Mouse (Mus musculus): Measurements from ENCODE around the gene Vmn1r180. TPM values are rescaled to one million over a fixed set of nuclear protein-coding genes. Genes with fewer than 3 reads are reported as not detected.
"Not testable (repeated sequence)": the region's sequence is repeated elsewhere in the genome, so short reads cannot be mapped to it uniquely, and the experiment has no call there.

Gene Vmn1r180
- polyA plus RNA-seq (2015; fragmentation: Nextera tagmentation; extraction: Ambion mirVana) = not detected in 2 replicates

GRCm38 (mm10) chr7:23950332-23950731 lies at the start of gene Vmn1r180:
Gene Vmn1r180 (plus strand): TSS chr7:23950632.
- no peak for ATAC-seq (ENCODE audit: insufficient read depth, low FRiP score)
- Histone ChIP-seq H3K27me3 (ENCODE audit: control insufficient read depth, insufficient read depth, low read length) (no peaks in the 10 kb centered on the region), H3K27ac (ENCODE audit: low read length) (no peak within 1 kb of the TSS), H3K4me3 (replicated peaks; ENCODE audit: low read length) (no peak within 1 kb of the TSS), H3K9ac (ENCODE audit: low read length) (no peak within 1 kb of the TSS), H3K4me2 (ENCODE audit: low read depth, low read length) (no peak within 1 kb of the TSS), H3K9me3 (replicated peaks; ENCODE audit: control insufficient read depth, low read length) (no peaks in the 10 kb centered on the region), H3K4me1 (ENCODE audit: control insufficient read depth, insufficient read depth, low read length) (no peaks in the 10 kb centered on the region), H3K36me3 (ENCODE audit: control insufficient read depth, insufficient read depth, low read length) (no peaks in the 10 kb centered on the region)

DNA sequence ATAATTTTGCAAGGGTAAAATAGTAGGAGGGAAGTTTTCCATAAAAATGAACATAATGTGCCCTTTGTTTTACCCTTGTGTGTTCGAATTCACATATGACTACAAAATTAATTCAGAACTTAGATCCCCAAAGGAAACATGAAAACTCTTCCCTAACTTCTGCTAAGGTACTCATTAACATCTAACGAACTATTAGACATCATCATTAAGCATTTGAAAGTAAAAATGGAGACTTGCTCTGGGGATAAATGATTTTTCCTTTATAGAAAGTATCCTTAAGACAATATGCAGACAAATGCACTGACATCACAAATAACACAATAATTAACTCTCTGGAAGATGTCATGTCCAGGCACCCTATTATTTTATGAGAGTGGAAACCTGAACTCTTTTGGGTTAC lies 23.8 kb upstream of the Vmn1r180 start, which contains the start of gene Vmn1r179:
Gene Vmn1r179, plus strand, starts transcription at position 301 of the 400 bp plus-strand sequence.
- 47% methylated on average over 2 of the region's 2 CpGs for WGBS
- no peak within 1 kb of the TSS for H3K4me3 ChIP-seq (replicated peaks; ENCODE audit: low read length)
- H3K4me1 ChIP-seq (ENCODE audit: control insufficient read depth, insufficient read depth, low read length) = no peaks in the 10 kb centered on the region
- no peak for ATAC-seq (ENCODE audit: insufficient read depth, low FRiP score)
- H3K27me3 ChIP-seq (ENCODE audit: control insufficient read depth, insufficient read depth, low read length) = no peaks in the 10 kb centered on the region
- H3K36me3 ChIP-seq (ENCODE audit: control insufficient read depth, insufficient read depth, low read length) = no peaks in the 10 kb centered on the region
- no peak within 1 kb of the TSS for H3K27ac ChIP-seq (ENCODE audit: low read length)
- H3K9me3 ChIP-seq (replicated peaks; ENCODE audit: control insufficient read depth, low read length) = 0 out of 2 replicates have a peak, but pooled peaks cover 3% of the 10 kb centered on the region
- no peak within 1 kb of the TSS for H3K9ac ChIP-seq (ENCODE audit: low read length)
- no peak within 1 kb of the TSS for H3K4me2 ChIP-seq (ENCODE audit: low read depth, low read length)

DNA sequence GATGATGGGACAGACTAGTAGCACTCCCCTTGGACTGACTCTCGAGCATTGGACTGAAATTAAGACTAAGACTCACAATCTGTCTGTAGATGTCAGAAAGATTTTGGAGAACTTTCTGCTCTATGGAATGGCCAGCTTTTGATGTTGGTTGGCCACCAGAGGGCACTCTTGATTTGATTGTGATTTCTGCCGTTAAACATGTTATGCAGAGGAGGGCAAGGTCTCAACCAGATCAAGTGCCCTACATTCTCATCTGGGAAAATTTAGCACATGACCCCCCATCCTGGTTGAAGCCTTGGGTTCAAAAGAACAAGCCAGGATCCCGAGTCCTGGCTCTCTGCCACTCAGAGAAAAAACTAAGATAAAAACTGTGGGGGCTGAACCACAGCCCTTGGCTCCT lies 17.6 kb downstream of the Vmn1r180 start:
- 36% methylated on average over 3 of the region's 3 CpGs for WGBS
- ATAC-seq (ENCODE audit: insufficient read depth, low FRiP score) = not testable (repeated sequence)

DNA sequence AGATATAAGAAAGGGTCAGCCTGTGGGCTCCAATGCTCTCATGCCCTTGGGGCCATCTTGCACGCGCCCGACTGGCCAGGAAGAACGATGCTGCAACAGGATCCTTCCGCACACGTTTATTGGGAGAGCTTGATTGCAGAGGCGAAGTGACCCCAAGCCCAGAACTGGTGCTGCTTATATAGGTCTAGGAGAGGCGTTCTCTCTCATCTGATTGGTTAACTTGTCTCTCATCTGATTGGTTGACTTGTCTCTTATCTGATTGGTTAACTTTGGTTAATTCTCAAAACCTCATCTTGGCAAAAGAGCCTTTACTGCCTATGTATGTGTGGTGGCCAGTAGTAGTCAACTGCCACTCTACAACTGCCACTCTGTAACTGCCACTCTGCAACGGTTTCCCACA lies 23.9 kb downstream of the Vmn1r180 start, which contains the start of gene Vmn1r181:
Gene Vmn1r181, plus strand, starts transcription at position 301 of the 400 bp plus-strand sequence.
- 75% methylated on average over 8 of the region's 9 CpGs for WGBS
- not testable (repeated sequence) for H3K36me3 ChIP-seq (ENCODE audit: control insufficient read depth, insufficient read depth, low read length); H3K4me1 ChIP-seq (ENCODE audit: control insufficient read depth, insufficient read depth, low read length); H3K9me3 ChIP-seq (replicated peaks; ENCODE audit: control insufficient read depth, low read length); H3K9ac ChIP-seq (ENCODE audit: low read length); ATAC-seq (ENCODE audit: insufficient read depth, low FRiP score); H3K27ac ChIP-seq (ENCODE audit: low read length); H3K27me3 ChIP-seq (ENCODE audit: control insufficient read depth, insufficient read depth, low read length); H3K4me3 ChIP-seq (replicated peaks; ENCODE audit: low read length); H3K4me2 ChIP-seq (ENCODE audit: low read depth, low read length)

More for the DNA sequence above, 17.6 kb downstream of the Vmn1r180 start:
- not testable (repeated sequence) for H3K36me3 ChIP-seq (ENCODE audit: control insufficient read depth, insufficient read depth, low read length); H3K27me3 ChIP-seq (ENCODE audit: control insufficient read depth, insufficient read depth, low read length); H3K4me1 ChIP-seq (ENCODE audit: control insufficient read depth, insufficient read depth, low read length); H3K9me3 ChIP-seq (replicated peaks; ENCODE audit: control insufficient read depth, low read length); H3K4me2 ChIP-seq (ENCODE audit: low read depth, low read length); H3K27ac ChIP-seq (ENCODE audit: low read length); H3K9ac ChIP-seq (ENCODE audit: low read length); H3K4me3 ChIP-seq (replicated peaks; ENCODE audit: low read length)

- Histone ChIP-seq H3K9me3 (replicated peaks; ENCODE audit: control insufficient read depth, low read length) (peaks cover 3% of the 10 kb centered on the region; the same call in 1 of the 2 replicates), H3K9ac (ENCODE audit: low read length) (no peak within 1 kb of the TSS), H3K4me3 (replicated peaks; ENCODE audit: low read length) (no peak within 1 kb of the TSS), H3K27me3 (ENCODE audit: control insufficient read depth, insufficient read depth, low read length) (no peaks in the 10 kb centered on the region), H3K4me2 (ENCODE audit: low read depth, low read length) (no peak within 1 kb of the TSS), H3K36me3 (ENCODE audit: control insufficient read depth, insufficient read depth, low read length) (no peaks in the 10 kb centered on the region), H3K27ac (ENCODE audit: low read length) (no peak within 1 kb of the TSS), H3K4me1 (ENCODE audit: control insufficient read depth, insufficient read depth, low read length) (no peaks in the 10 kb centered on the region)
- ATAC-seq (ENCODE audit: insufficient read depth, low FRiP score) = no peak
- WGBS = 56% methylated on average over 2 of the region's 2 CpGs
These were observed 51.0 kb downstream of the Vmn1r180 start, which contains the start of gene V1rd19 for GRCm38 (mm10) chr7:24001391-24001790. Gene V1rd19 (plus strand): TSS chr7:24001691.

Other genes with a start within 250 kb of the Vmn1r180 start
- gene Vmn1r173, start 249.9 kb upstream of the Vmn1r180 start, polyA plus RNA-seq (2015; fragmentation: Nextera tagmentation; extraction: Ambion mirVana) = not detected in 2 replicates
- not detected in 2 replicates for gene Vmn1r174, start 198.4 kb upstream of the Vmn1r180 start, polyA plus RNA-seq (2015; fragmentation: Nextera tagmentation; extraction: Ambion mirVana)
- not detected in 2 replicates for gene Vmn1r175, start 140.0 kb upstream of the Vmn1r180 start, polyA plus RNA-seq (2015; fragmentation: Nextera tagmentation; extraction: Ambion mirVana)
- not detected in 2 replicates for gene Vmn1r176, start 113.3 kb upstream of the Vmn1r180 start, polyA plus RNA-seq (2015; fragmentation: Nextera tagmentation; extraction: Ambion mirVana)
- gene Vmn1r177, start 84.2 kb upstream of the Vmn1r180 start, polyA plus RNA-seq (2015; fragmentation: Nextera tagmentation; extraction: Ambion mirVana) = not detected in 2 replicates
- not detected in 2 replicates for gene Vmn1r178, start 58.6 kb upstream of the Vmn1r180 start, polyA plus RNA-seq (2015; fragmentation: Nextera tagmentation; extraction: Ambion mirVana)
- gene Vmn1r179, start 23.7 kb upstream of the Vmn1r180 start, polyA plus RNA-seq (2015; fragmentation: Nextera tagmentation; extraction: Ambion mirVana) = not detected in 2 replicates
- gene Vmn1r181, start 24.0 kb downstream of the Vmn1r180 start, polyA plus RNA-seq (2015; fragmentation: Nextera tagmentation; extraction: Ambion mirVana) = not detected in 2 replicates
- not detected in 2 replicates for gene V1rd19, start 51.1 kb downstream of the Vmn1r180 start, polyA plus RNA-seq (2015; fragmentation: Nextera tagmentation; extraction: Ambion mirVana)
- not detected in 2 replicates for gene Vmn1r183, start 102.6 kb downstream of the Vmn1r180 start, polyA plus RNA-seq (2015; fragmentation: Nextera tagmentation; extraction: Ambion mirVana)
- 17.8 and 20.0 TPM in 2 replicates for gene Zfp180, start 131.3 kb downstream of the Vmn1r180 start, polyA plus RNA-seq (2015; fragmentation: Nextera tagmentation; extraction: Ambion mirVana)
- gene Zfp112, start 161.7 kb downstream of the Vmn1r180 start, polyA plus RNA-seq (2015; fragmentation: Nextera tagmentation; extraction: Ambion mirVana) = 6.1 and 6.9 TPM in 2 replicates
- gene Zfp235, start 183.5 kb downstream of the Vmn1r180 start, polyA plus RNA-seq (2015; fragmentation: Nextera tagmentation; extraction: Ambion mirVana) = 14.7 and 18.9 TPM in 2 replicates
- 5.8 and 6.3 TPM in 2 replicates for gene Zfp114, start 224.4 kb downstream of the Vmn1r180 start, polyA plus RNA-seq (2015; fragmentation: Nextera tagmentation; extraction: Ambion mirVana)

All from stomach, embryonic 16.5 days (tissue).